Mouse (Mus musculus) intestine, postnatal 0 days (tissue): ENCODE measurements around the gene Krt33b. TPM values are rescaled to one million over a fixed set of nuclear protein-coding genes. Genes with fewer than 3 reads are reported as not detected.
A peak's percentile ranks its signal among the peaks of the same experiment; 100 is the strongest.

Source experiments
- ATAC-seq: fragments of 200-750 bp; cut with Nextera tagmentation; 2 replicates; pipeline ENCODE4 v1.8.0; 2017; ENCODE audit warnings: mild to moderate bottlenecking, moderate TSS enrichment, moderate library complexity
- H3K27ac ChIP-seq: fragments of 300-500 bp; sonication (generic); 2 replicates; pipeline ENCODE4 v1.5.1; 2014; ENCODE audit warnings: mild to moderate bottlenecking, low read depth, low read length, moderate library complexity
- H3K27me3 ChIP-seq: fragments of 300-500 bp; sonication (generic); replicated peaks from 2 replicates; pipeline ENCODE4 v1.6.1; 2014; ENCODE audit warnings: low read length, mixed read lengths; ENCODE audit not compliant: control insufficient read depth, insufficient read depth
- H3K36me3 ChIP-seq: fragments of 300-500 bp; sonication (generic); 2 replicates; pipeline ENCODE4 v1.6.1; 2014; ENCODE audit warnings: mild to moderate bottlenecking, moderate library complexity; ENCODE audit not compliant: control insufficient read depth, insufficient read depth
- H3K4me1 ChIP-seq: fragments of 300-500 bp; sonication (generic); replicated peaks from 2 replicates; pipeline ENCODE4 v1.6.1; 2014; ENCODE audit warnings: antibody characterized with exemption, low read length, mixed read lengths; ENCODE audit not compliant: control insufficient read depth, insufficient read depth
- H3K4me2 ChIP-seq: fragments of 300-500 bp; sonication (generic); replicated peaks from 2 replicates; pipeline ENCODE4 v1.6.1; 2014; ENCODE audit warnings: low read depth, mild to moderate bottlenecking, moderate library complexity
- H3K4me3 ChIP-seq: fragments of 300-500 bp; sonication (generic); 2 replicates; pipeline ENCODE4 v1.5.1; 2014; ENCODE audit warnings: low read depth, low read length
- H3K9ac ChIP-seq: fragments of 300-500 bp; sonication (generic); 2 replicates; pipeline ENCODE4 v1.6.1; 2014; ENCODE audit warnings: mild to moderate bottlenecking, low read depth, low read length
- H3K9me3 ChIP-seq: fragments of 300-500 bp; sonication (generic); 2 replicates; pipeline ENCODE4 v1.6.1; 2016; ENCODE audit warnings: mixed run types; ENCODE audit not compliant: control insufficient read depth
- CTCF ChIP-seq: sonication (generic); IDR thresholded peaks from 2 replicates; pipeline ENCODE4 v1.5.1; 2016; ENCODE audit warnings: low read depth, mild to moderate bottlenecking, control low read depth, antibody characterized with exemption, moderate library complexity
- WGBS: fragments of 180-500 bp; shearing (Covaris S2); extraction: QIAGEN DNeasy Blood & Tissue Kit; methylation state at CpG from one replicate; pipeline ENCODE4 v1.1.7; 2014; 5-methylcytosine and 5-hydroxymethylcytosine counted together
- polyA plus RNA-seq: library from polyadenylated mRNA; unstranded; fragments of >200 nt; fragmentation: Nextera tagmentation; extraction: Ambion mirVana; gene quantifications from 2 replicates; pipeline ENCODE4 v1.2.1, GENCODE M21; 2015

Krt33b gene
- polyA plus RNA-seq, 1 experiment from 2014 or later: not detected

GRCm38 (mm10) chr11:100055686-100056655 lies 26.3 kb upstream of the Krt33b start:
- no peak for ATAC-seq
- Histone ChIP-seq H3K4me3 (no peak overlapping the region), H3K4me2 (no peak overlapping the region), H3K27me3 (peaks cover 3% of the 10 kb centered on the region; the same call in 1 of the 2 replicates), H3K9ac (no peak overlapping the region), H3K4me1 (no peaks in the 10 kb centered on the region), H3K36me3 (no peaks in the 10 kb centered on the region), H3K27ac (no peak overlapping the region), H3K9me3 (no peaks in the 10 kb centered on the region)
- no peak for TF ChIP-seq CTCF
- WGBS: 59% methylated on average over 9 of the region's 9 CpGs

- no peaks in the 10 kb centered on the region for H3K36me3 ChIP-seq
- 87% methylated on average over 3 of the region's 3 CpGs for WGBS
- H3K27me3 ChIP-seq: peaks cover 12% of the 10 kb centered on the region
- no peak within 1 kb of the TSS for H3K4me2 ChIP-seq
- H3K9ac ChIP-seq: no peak within 1 kb of the TSS
- H3K4me3 ChIP-seq: no peak within 1 kb of the TSS
- no peak within 1 kb of the TSS for H3K27ac ChIP-seq
- H3K9me3 ChIP-seq: no peaks in the 10 kb centered on the region
- no peak for ATAC-seq
- no peak for TF ChIP-seq CTCF
- peaks cover 5% of the 10 kb centered on the region; the same call in 1 of the 2 replicates for H3K4me1 ChIP-seq
Observed at GRCm38 (mm10) chr11:100050451-100050850, 20.8 kb upstream of the Krt33b start, which contains the start of gene Krt31. Krt31 (minus strand) TSS chr11:100050551.

- peak; percentile 53; the same call in 1 of the 2 replicates for ATAC-seq
- WGBS: 36% methylated on average over 2 of the region's 2 CpGs
- Histone ChIP-seq H3K9ac (no peak overlapping the region), H3K36me3 (no peaks in the 10 kb centered on the region), H3K4me2 (no peak overlapping the region), H3K4me3 (no peak overlapping the region), H3K27ac (no peak overlapping the region), H3K4me1 (peaks cover 5% of the 10 kb centered on the region; the same call in 1 of the 2 replicates), H3K9me3 (no peaks in the 10 kb centered on the region), H3K27me3 (peaks cover 8% of the 10 kb centered on the region)
- no peak for TF ChIP-seq CTCF
Observed at GRCm38 (mm10) chr11:100047193-100047592, 17.5 kb upstream of the Krt33b start.

DNA sequence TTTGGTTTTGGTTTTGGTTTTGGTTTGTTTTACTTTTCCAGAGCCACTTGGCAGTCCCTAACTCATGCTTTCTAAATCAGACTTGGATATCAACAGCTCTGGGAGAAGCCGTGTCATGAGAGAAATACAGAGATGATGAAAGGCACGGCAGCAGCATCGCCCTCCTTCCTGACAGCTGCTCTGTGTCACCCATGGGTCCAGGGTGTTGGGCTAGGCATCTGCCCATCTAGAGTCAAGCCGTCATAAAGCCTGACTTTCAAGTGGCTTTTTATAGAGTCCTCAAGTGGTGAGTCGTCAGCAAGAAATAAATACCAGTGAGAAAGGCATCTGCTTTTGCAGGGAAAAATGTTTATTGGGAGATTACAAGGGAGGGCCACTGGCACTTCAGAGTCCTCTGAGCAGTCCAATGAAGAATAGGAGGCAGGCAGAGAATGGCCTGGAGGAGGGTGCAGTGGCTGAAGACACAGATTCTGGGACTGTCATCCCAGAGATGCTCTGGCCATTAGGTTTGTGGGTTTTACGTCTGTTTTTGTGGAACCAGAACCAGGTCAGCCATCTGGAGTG lies 16.7 kb upstream of the Krt33b start:
- Histone ChIP-seq H3K9me3 (no peaks in the 10 kb centered on the region), H3K27me3 (peaks cover 8% of the 10 kb centered on the region), H3K4me3 (0 out of 2 replicates have a peak overlapping the region, but pooled peaks have one; percentile 5), H3K27ac (no peak overlapping the region), H3K36me3 (no peaks in the 10 kb centered on the region), H3K4me2 (no peak overlapping the region), H3K9ac (no peak overlapping the region), H3K4me1 (peaks cover 5% of the 10 kb centered on the region; the same call in 1 of the 2 replicates)
- 41% methylated on average over 6 of the region's 6 CpGs for WGBS
- ATAC-seq: no peak
- TF ChIP-seq CTCF: no peak

GRCm38 (mm10) chr11:100041454-100041853 lies 11.8 kb upstream of the Krt33b start, which contains the start of gene Krt34:
Krt34 (minus strand) TSS chr11:100041554.
- H3K27ac ChIP-seq: no peak within 1 kb of the TSS
- H3K9ac ChIP-seq: no peak within 1 kb of the TSS
- no peaks in the 10 kb centered on the region; the same call in 1 of the 2 replicates for H3K27me3 ChIP-seq
- H3K4me1 ChIP-seq: 0 out of 2 replicates have a peak, but pooled peaks cover under 1% of the 10 kb centered on the region
- WGBS: 90% methylated on average over 6 of the region's 6 CpGs
- H3K36me3 ChIP-seq: no peaks in the 10 kb centered on the region
- H3K9me3 ChIP-seq: no peaks in the 10 kb centered on the region
- no peak within 1 kb of the TSS for H3K4me3 ChIP-seq
- H3K4me2 ChIP-seq: no peak within 1 kb of the TSS
- no peak for ATAC-seq
- TF ChIP-seq CTCF: no peak

DNA sequence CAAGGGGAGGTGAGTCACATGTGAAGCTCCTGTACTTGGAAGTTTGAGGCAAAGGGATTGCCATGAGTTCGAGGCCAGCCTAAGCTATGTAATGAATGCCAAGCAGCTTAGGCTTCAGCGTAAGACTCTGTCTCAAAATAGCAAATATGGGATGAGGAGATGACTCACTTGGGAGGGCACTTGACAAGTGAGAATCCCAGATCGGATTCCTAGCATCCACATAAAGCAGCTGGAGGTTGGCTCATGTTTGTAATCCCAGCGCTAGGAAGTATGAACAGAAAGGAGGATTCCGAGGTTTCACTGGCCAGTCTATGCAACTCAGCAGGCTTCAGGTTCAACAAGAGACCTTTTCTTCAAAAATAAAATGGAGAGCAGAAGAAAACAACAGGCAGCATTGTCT lies 8.2 kb downstream of the Krt33b start:
- no peak for TF ChIP-seq CTCF
- H3K4me1 ChIP-seq: no peaks in the 10 kb centered on the region
- no peak overlapping the region for H3K4me3 ChIP-seq
- 73% methylated on average over 5 of the region's 5 CpGs for WGBS
- H3K9ac ChIP-seq: no peak overlapping the region
- H3K36me3 ChIP-seq: no peaks in the 10 kb centered on the region
- no peaks in the 10 kb centered on the region for H3K27me3 ChIP-seq
- no peak overlapping the region for H3K4me2 ChIP-seq
- H3K27ac ChIP-seq: no peak overlapping the region
- no peaks in the 10 kb centered on the region for H3K9me3 ChIP-seq
- ATAC-seq: no peak
